Mouse (Mus musculus): Measurements from ENCODE around the gene Ddr2. TPM values are rescaled to one million over a fixed set of nuclear protein-coding genes. Genes with fewer than 3 reads are reported as not detected.
"Not testable (repeated sequence)": the region's sequence is repeated elsewhere in the genome, so short reads cannot be mapped to it uniquely, and the experiment has no call there.

Ddr2 gene
- polyA plus RNA-seq, 1 experiment from 2014 or later, result 38.6 TPM

GRCm38 (mm10) chr1:170141626-170142025 is 31.1 kb upstream of the Ddr2 start:
- Histone ChIP-seq H3K4me2 (replicated peaks) (no peak overlapping the region), H3K27ac (no peak overlapping the region), H3K36me3 (no peaks in the 10 kb centered on the region), H3K27me3 (replicated peaks) (no peaks in the 10 kb centered on the region), H3K4me3 (replicated peaks) (no peak overlapping the region), H3K9ac (no peak overlapping the region), H3K4me1 (replicated peaks) (no peaks in the 10 kb centered on the region), H3K9me3 (no peaks in the 10 kb centered on the region)
- WGBS, result 96% methylated on average over 5 of the region's 5 CpGs
- no peak for ATAC-seq

GRCm38 (mm10) chr1:170136351-170137009 is 25.9 kb upstream of the Ddr2 start:
- Histone ChIP-seq H3K27me3 (replicated peaks) (no peaks in the 10 kb centered on the region), H3K36me3 (no peaks in the 10 kb centered on the region), H3K4me1 (replicated peaks) (no peaks in the 10 kb centered on the region), H3K4me2 (replicated peaks) (no peak overlapping the region), H3K9ac (no peak overlapping the region), H3K9me3 (no peaks in the 10 kb centered on the region), H3K4me3 (replicated peaks) (no peak overlapping the region), H3K27ac (no peak overlapping the region)
- ATAC-seq, result peak; percentile 86
- WGBS, result 12% methylated on average over 7 of the region's 7 CpGs

GRCm38 (mm10) chr1:170134264-170134663 is 23.7 kb upstream of the Ddr2 start:
- no peaks in the 10 kb centered on the region for H3K27me3 ChIP-seq (replicated peaks)
- H3K9ac ChIP-seq, result no peak overlapping the region
- H3K36me3 ChIP-seq, result no peaks in the 10 kb centered on the region
- WGBS, result 77% methylated on average over 8 of the region's 8 CpGs
- no peak overlapping the region for H3K4me3 ChIP-seq (replicated peaks)
- no peaks in the 10 kb centered on the region for H3K9me3 ChIP-seq
- ATAC-seq, result no peak
- no peaks in the 10 kb centered on the region for H3K4me1 ChIP-seq (replicated peaks)
- H3K27ac ChIP-seq, result no peak overlapping the region
- H3K4me2 ChIP-seq (replicated peaks), result no peak overlapping the region

- Histone ChIP-seq H3K9me3 (no peaks in the 10 kb centered on the region), H3K9ac (no peak overlapping the region), H3K4me2 (replicated peaks) (no peak overlapping the region), H3K4me1 (replicated peaks) (no peaks in the 10 kb centered on the region), H3K36me3 (no peaks in the 10 kb centered on the region), H3K4me3 (replicated peaks) (no peak overlapping the region), H3K27me3 (replicated peaks) (no peaks in the 10 kb centered on the region), H3K27ac (no peak overlapping the region)
- WGBS, result 39% methylated on average over 3 of the region's 3 CpGs
- ATAC-seq, result no peak
Observed at GRCm38 (mm10) chr1:170130962-170131361, 20.4 kb upstream of the Ddr2 start.

- no peak for ATAC-seq
- 76% methylated on average over 2 of the region's 2 CpGs for WGBS
- no peak overlapping the region for H3K9ac ChIP-seq
Observed at GRCm38 (mm10) chr1:170124644-170125043, 14.1 kb upstream of the Ddr2 start.

GRCm38 (mm10) chr1:170113616-170114015 is 3.1 kb upstream of the Ddr2 start:
- Histone ChIP-seq H3K4me1 (replicated peaks) (peaks cover 6% of the 10 kb centered on the region; the same call in 1 of the 2 replicates), H3K9me3 (no peaks in the 10 kb centered on the region), H3K9ac (no peak overlapping the region), H3K27me3 (replicated peaks) (no peaks in the 10 kb centered on the region), H3K4me3 (replicated peaks) (no peak overlapping the region), H3K27ac (no peak overlapping the region), H3K36me3 (no peaks in the 10 kb centered on the region), H3K4me2 (replicated peaks) (no peak overlapping the region)
- ATAC-seq, result no peak
- 77% methylated on average over 6 of the region's 6 CpGs for WGBS

More at GRCm38 (mm10) chr1:170124644-170125043, 14.1 kb upstream of the Ddr2 start:
- Histone ChIP-seq H3K27me3 (replicated peaks) (no peaks in the 10 kb centered on the region), H3K27ac (no peak overlapping the region), H3K36me3 (no peaks in the 10 kb centered on the region), H3K4me3 (replicated peaks) (no peak overlapping the region), H3K4me2 (replicated peaks) (no peak overlapping the region), H3K9me3 (no peaks in the 10 kb centered on the region), H3K4me1 (replicated peaks) (no peaks in the 10 kb centered on the region)

GRCm38 (mm10) chr1:170112261-170112660 is 1.7 kb upstream of the Ddr2 start:
- Histone ChIP-seq H3K9ac (no peak overlapping the region), H3K9me3 (no peaks in the 10 kb centered on the region), H3K36me3 (no peaks in the 10 kb centered on the region), H3K4me3 (replicated peaks) (no peak overlapping the region), H3K27ac (no peak overlapping the region), H3K27me3 (replicated peaks) (no peaks in the 10 kb centered on the region), H3K4me2 (replicated peaks) (no peak overlapping the region), H3K4me1 (replicated peaks) (peaks cover 8% of the 10 kb centered on the region; the same call in 1 of the 2 replicates)
- 91% methylated on average over 10 of the region's 10 CpGs for WGBS
- ATAC-seq, result no peak

GRCm38 (mm10) chr1:170111651-170112226 is 1.2 kb upstream of the Ddr2 start:
- Histone ChIP-seq H3K9me3 (no peaks in the 10 kb centered on the region), H3K4me1 (replicated peaks) (peaks cover 8% of the 10 kb centered on the region; the same call in 1 of the 2 replicates), H3K4me3 (replicated peaks) (no peak overlapping the region), H3K27me3 (replicated peaks) (no peaks in the 10 kb centered on the region), H3K9ac (no peak overlapping the region), H3K27ac (peak overlapping the region; percentile 65; the same call in 1 of the 2 replicates), H3K4me2 (replicated peaks) (peak overlapping the region; percentile 49; the same call in 1 of the 2 replicates), H3K36me3 (no peaks in the 10 kb centered on the region)
- no peak for ATAC-seq
- 83% methylated on average over 16 of the region's 16 CpGs for WGBS

GRCm38 (mm10) chr1:170109776-170110515 is 616 bp downstream of the Ddr2 start:
- no peaks in the 10 kb centered on the region for H3K27me3 ChIP-seq (replicated peaks)
- H3K4me2 ChIP-seq (replicated peaks), result peak overlapping the region; percentile 49
- no peaks in the 10 kb centered on the region for H3K9me3 ChIP-seq
- H3K36me3 ChIP-seq, result no peaks in the 10 kb centered on the region
- H3K9ac ChIP-seq, result peak overlapping the region; percentile 41
- 52% methylated on average over 19 of the region's 19 CpGs for WGBS
- H3K4me3 ChIP-seq (replicated peaks), result peak overlapping the region; percentile 36
- peaks cover 8% of the 10 kb centered on the region; the same call in 1 of the 2 replicates for H3K4me1 ChIP-seq (replicated peaks)
- peak overlapping the region; percentile 92 for H3K27ac ChIP-seq
- ATAC-seq, result peak; percentile 66

GRCm38 (mm10) chr1:170102814-170103213 is 7.7 kb downstream of the Ddr2 start:
- H3K9ac ChIP-seq; H3K27me3 ChIP-seq (replicated peaks); ATAC-seq; H3K36me3 ChIP-seq; H3K4me3 ChIP-seq (replicated peaks); H3K4me1 ChIP-seq (replicated peaks); H3K4me2 ChIP-seq (replicated peaks); H3K9me3 ChIP-seq; H3K27ac ChIP-seq: not testable (repeated sequence)
- 88% methylated on average over 6 of the region's 6 CpGs for WGBS

- no peak overlapping the region for H3K4me3 ChIP-seq (replicated peaks)
- H3K4me1 ChIP-seq (replicated peaks), result no peaks in the 10 kb centered on the region
- H3K9me3 ChIP-seq, result no peaks in the 10 kb centered on the region
- H3K36me3 ChIP-seq, result no peaks in the 10 kb centered on the region
- H3K9ac ChIP-seq, result no peak overlapping the region
- ATAC-seq, result no peak
- no peaks in the 10 kb centered on the region for H3K27me3 ChIP-seq (replicated peaks)
- WGBS, result 93% methylated on average over 7 of the region's 7 CpGs
- no peak overlapping the region for H3K4me2 ChIP-seq (replicated peaks)
- no peak overlapping the region for H3K27ac ChIP-seq
Observed at GRCm38 (mm10) chr1:170086631-170087030, 23.9 kb downstream of the Ddr2 start.

- Histone ChIP-seq H3K4me2 (replicated peaks) (no peak overlapping the region), H3K4me1 (replicated peaks) (no peaks in the 10 kb centered on the region), H3K4me3 (replicated peaks) (no peak overlapping the region), H3K36me3 (no peaks in the 10 kb centered on the region), H3K9ac (no peak overlapping the region), H3K27me3 (replicated peaks) (no peaks in the 10 kb centered on the region), H3K9me3 (no peaks in the 10 kb centered on the region), H3K27ac (no peak overlapping the region)
- WGBS, result 87% methylated on average over 12 of the region's 12 CpGs
- ATAC-seq, result no peak
Observed at GRCm38 (mm10) chr1:170084151-170084796, 26.3 kb downstream of the Ddr2 start.
